Mouse (Mus musculus): Measurements from ENCODE around the gene Dbn1.

Dbn1 gene

GRCm38 (mm10) chr13:55487578-55488498 lies at the start of gene Dbn1:
Dbn1 (minus strand) TSS chr13:55488111.
- no peak for DNase-seq (ENCODE audit: low spot score)

- peak; percentile 99 for DNase-seq (ENCODE audit: low spot score)
Measured at GRCm38 (mm10) chr13:55536194-55537175, 48.6 kb upstream of the Dbn1 start, which contains the start of gene Ddx41. Ddx41 (minus strand) TSS chr13:55536658.

- DNase-seq (ENCODE audit: low spot score): no peak
Measured at GRCm38 (mm10) chr13:55535796-55536193, 47.9 kb upstream of the Dbn1 start.

GRCm38 (mm10) chr13:55535191-55535590 lies 47.3 kb upstream of the Dbn1 start:
- DNase-seq (ENCODE audit: low spot score): no peak

GRCm38 (mm10) chr13:55529198-55529915 lies 41.4 kb upstream of the Dbn1 start, which contains the start of gene Dok3:
Dok3 (minus strand) TSS chr13:55529296.
- no peak for DNase-seq (ENCODE audit: low spot score)

- DNase-seq (ENCODE audit: low spot score): peak; percentile 41
Measured at GRCm38 (mm10) chr13:55527834-55528772, 40.2 kb upstream of the Dbn1 start.

GRCm38 (mm10) chr13:55527212-55527611 lies 39.3 kb upstream of the Dbn1 start:
- DNase-seq (ENCODE audit: low spot score): no peak

- no peak for DNase-seq (ENCODE audit: low spot score)
Measured at GRCm38 (mm10) chr13:55525733-55526553, 38.0 kb upstream of the Dbn1 start.

- no peak for DNase-seq (ENCODE audit: low spot score)
Measured at GRCm38 (mm10) chr13:55523951-55524600, 36.2 kb upstream of the Dbn1 start.

GRCm38 (mm10) chr13:55523278-55523677 lies 35.4 kb upstream of the Dbn1 start:
- DNase-seq (ENCODE audit: low spot score): no peak

- DNase-seq (ENCODE audit: low spot score): no peak
Measured at GRCm38 (mm10) chr13:55522730-55523129, 34.8 kb upstream of the Dbn1 start.

GRCm38 (mm10) chr13:55519606-55520005 lies 31.7 kb upstream of the Dbn1 start:
- no peak for DNase-seq (ENCODE audit: low spot score)

GRCm38 (mm10) chr13:55516955-55517354 lies 29.0 kb upstream of the Dbn1 start:
- DNase-seq (ENCODE audit: low spot score): peak; percentile 80

GRCm38 (mm10) chr13:55513828-55514227 lies 25.9 kb upstream of the Dbn1 start:
- no peak for DNase-seq (ENCODE audit: low spot score)

- peak; percentile 70 for DNase-seq (ENCODE audit: low spot score)
Measured at GRCm38 (mm10) chr13:55513111-55513748, 25.3 kb upstream of the Dbn1 start, which contains the start of gene Pdlim7. Pdlim7 (minus strand) TSS chr13:55513676.

GRCm38 (mm10) chr13:55512379-55513031 lies 24.6 kb upstream of the Dbn1 start:
- DNase-seq (ENCODE audit: low spot score): no peak

GRCm38 (mm10) chr13:55511492-55511861 lies 23.6 kb upstream of the Dbn1 start:
- DNase-seq (ENCODE audit: low spot score): no peak
